Mouse (Mus musculus): ENCODE measurements around the gene Gpr12. TPM values are rescaled to one million over a fixed set of nuclear protein-coding genes. Genes with fewer than 3 reads are reported as not detected.

Gpr12 gene
- polyA plus RNA-seq (2016; fragmentation: Nextera tagmentation; extraction: Ambion mirVana), result 0.22 TPM in 1 of 2 replicates, not detected in the other

DNA sequence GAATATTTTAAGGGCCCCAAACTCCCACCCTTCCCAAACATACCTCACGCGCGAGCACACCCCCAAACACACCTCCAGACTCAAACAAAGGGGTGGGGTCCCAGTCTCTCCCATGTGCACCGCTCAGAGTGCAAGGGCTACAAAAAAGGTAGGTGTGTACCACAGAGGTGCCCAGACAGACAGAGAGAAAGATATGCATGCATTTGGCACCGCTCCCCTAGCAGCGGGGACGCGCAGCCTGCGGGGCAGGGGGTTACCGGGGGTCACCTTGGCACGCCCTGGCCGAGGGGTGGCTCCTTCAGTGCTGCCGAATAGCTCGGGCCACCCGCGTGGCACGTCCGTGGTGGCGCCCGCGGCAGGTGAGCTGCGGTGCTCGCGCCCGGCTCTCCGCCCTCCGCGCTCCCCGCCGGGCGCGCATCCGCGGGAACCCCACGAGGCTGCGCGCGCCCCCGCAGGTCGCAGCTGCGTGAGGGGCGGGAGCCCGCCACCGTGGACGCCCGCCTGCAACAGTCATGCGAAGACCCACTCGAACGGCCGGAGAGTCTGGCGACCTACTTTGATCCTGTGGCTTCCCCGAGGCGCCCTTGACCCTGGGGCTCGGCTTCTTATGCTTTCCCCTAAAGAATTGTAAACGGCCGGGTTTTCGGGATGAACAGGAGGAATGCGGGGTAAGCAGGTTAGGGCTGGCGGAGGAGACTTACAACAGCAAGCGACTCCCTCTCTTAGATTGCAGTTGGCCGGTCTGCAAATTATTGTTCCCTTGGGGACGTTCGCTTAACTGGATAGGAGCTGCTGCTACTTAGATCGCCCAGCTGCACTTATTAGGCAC is at the start of gene Gpr12:
Gene Gpr12, minus strand, starts transcription at position 762 of the 829 bp plus-strand sequence.
- peak; percentile 56 for DNase-seq (ENCODE audit: low spot score)
- no peaks in the 10 kb centered on the region for H3K36me3 ChIP-seq (replicated peaks)
- under 1% methylated on average over 64 of the region's 64 CpGs for WGBS
- H3K4me1 ChIP-seq, result peaks cover 21% of the 10 kb centered on the region
- peak within 1 kb of the TSS; percentile 45; the same call in 1 of the 2 replicates for H3K27ac ChIP-seq (replicated peaks)
- peak within 1 kb of the TSS; percentile 70 for H3K4me3 ChIP-seq
- peaks cover 70% of the 10 kb centered on the region for H3K27me3 ChIP-seq (replicated peaks; ENCODE audit: low read depth, poor library complexity, severe bottlenecking)
- no peaks in the 10 kb centered on the region for H3K9me3 ChIP-seq

DNA sequence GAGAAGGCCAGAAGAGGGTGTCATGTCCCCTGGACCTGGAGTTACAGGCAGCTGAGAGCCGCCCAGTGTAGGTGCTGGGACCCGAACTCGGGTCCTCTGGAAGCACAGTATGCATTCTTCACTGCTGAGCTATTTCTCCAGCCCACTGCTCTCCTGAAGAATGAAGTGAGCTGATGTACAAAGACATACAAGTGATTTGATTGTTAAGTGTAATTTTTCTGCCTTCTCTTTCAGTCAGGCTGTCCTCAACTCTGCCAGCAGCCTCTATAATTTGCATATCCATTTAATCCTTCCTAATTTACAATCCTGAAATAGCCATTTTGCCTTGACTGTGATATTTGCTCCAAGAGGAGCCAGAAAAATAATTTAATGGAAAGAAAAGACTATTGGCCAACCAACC is 46.6 kb upstream of the Gpr12 start:
- Histone ChIP-seq H3K4me1 (no peaks in the 10 kb centered on the region), H3K27me3 (replicated peaks; ENCODE audit: low read depth, poor library complexity, severe bottlenecking) (no peaks in the 10 kb centered on the region), H3K4me3 (no peak overlapping the region), H3K27ac (replicated peaks) (no peak overlapping the region), H3K36me3 (replicated peaks) (no peaks in the 10 kb centered on the region), H3K9me3 (no peaks in the 10 kb centered on the region)
- DNase-seq (ENCODE audit: low spot score), result no peak
- 67% methylated on average over 3 of the region's 3 CpGs for WGBS

DNA sequence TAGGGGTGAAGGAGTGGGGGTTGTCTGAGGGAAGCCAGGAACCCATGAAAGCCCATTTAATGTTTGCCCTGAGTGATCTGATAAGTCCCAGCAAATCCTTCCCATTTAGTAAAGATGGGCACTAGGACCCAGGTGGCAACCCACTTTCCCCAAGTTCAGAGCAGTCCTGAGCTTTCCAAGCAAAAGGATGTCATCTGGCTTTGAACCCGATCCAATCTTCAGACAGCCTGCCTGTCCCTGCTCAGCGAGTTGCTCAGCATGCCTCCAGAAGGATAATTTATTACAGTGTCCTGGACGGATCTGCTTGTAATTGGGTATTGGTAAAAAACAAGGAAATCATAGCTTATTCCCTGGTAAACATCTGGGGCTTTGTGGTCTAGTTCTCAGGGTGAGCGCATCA is 45.9 kb upstream of the Gpr12 start:
- no peak overlapping the region for H3K27ac ChIP-seq (replicated peaks)
- H3K36me3 ChIP-seq (replicated peaks), result no peaks in the 10 kb centered on the region
- H3K4me3 ChIP-seq, result no peak overlapping the region
- no peak for DNase-seq (ENCODE audit: low spot score)
- 55% methylated on average over 4 of the region's 4 CpGs for WGBS
- H3K27me3 ChIP-seq (replicated peaks; ENCODE audit: low read depth, poor library complexity, severe bottlenecking), result no peaks in the 10 kb centered on the region
- H3K4me1 ChIP-seq, result no peaks in the 10 kb centered on the region
- no peaks in the 10 kb centered on the region for H3K9me3 ChIP-seq

DNA sequence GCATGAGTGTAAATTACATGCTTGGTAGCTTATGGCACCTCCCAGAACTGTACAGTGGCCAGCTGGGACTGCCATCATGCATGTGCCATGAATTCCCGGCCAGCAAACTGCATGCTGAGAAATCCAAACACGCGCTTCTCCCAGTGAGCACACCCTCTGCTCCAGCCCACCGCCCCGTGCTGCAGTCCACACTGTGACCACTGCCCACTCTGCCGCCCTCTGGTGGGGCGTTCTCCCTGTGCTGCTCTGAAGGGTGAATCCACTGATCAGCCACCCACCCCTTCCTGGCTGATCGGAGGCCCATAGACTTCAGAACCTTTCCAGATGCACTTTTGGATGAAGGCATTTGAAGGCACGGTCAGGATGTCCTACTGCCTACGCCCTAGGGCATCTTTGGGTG is 44.6 kb upstream of the Gpr12 start:
- no peak overlapping the region for H3K4me3 ChIP-seq
- H3K9me3 ChIP-seq, result no peaks in the 10 kb centered on the region
- no peaks in the 10 kb centered on the region for H3K4me1 ChIP-seq
- H3K36me3 ChIP-seq (replicated peaks), result no peaks in the 10 kb centered on the region
- H3K27me3 ChIP-seq (replicated peaks; ENCODE audit: low read depth, poor library complexity, severe bottlenecking), result no peaks in the 10 kb centered on the region
- WGBS, result 79% methylated on average over 10 of the region's 10 CpGs
- DNase-seq (ENCODE audit: low spot score), result no peak
- no peak overlapping the region for H3K27ac ChIP-seq (replicated peaks)

DNA sequence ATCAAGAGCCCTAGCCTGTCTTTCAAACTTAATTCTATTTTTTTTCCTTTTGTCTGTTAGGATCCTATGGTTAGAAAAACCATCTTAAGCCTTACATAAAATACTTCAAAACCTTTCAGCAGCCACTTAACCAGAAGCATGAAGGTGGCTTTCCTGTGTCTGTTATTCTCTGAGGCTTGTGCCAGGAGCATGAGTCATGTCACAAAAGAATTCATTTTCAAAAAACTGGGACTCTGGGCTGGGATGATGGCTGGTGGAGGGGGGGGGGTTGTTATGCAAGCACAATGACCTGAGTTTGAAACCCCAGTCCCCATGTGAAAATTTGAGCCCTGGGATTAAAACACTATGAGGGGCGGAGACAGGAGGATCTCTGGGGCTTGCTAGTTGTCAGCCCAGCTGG is 43.8 kb upstream of the Gpr12 start:
- WGBS, result 81% methylated on average over 1 of the region's 1 CpGs

DNA sequence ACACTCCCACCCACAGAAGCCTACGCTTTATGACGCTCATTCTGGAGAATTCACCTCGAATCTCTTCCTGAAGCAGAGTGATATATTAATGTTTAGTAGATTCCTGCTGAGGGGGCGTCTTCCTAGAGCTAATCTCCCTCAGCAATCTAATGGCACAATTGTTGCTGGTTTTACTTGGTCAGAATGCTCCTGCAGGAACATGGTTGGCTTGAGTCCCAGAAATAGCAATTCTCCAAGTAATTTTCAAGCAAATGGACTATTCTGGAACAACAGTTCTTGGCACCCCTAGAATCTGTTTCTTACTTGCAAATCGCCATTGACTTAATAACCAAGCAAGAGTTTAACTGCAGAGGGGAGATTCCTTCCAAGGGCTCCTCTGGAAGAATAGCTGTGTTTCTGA is 42.9 kb upstream of the Gpr12 start:
- H3K9me3 ChIP-seq, result no peaks in the 10 kb centered on the region
- H3K27me3 ChIP-seq (replicated peaks; ENCODE audit: low read depth, poor library complexity, severe bottlenecking), result no peaks in the 10 kb centered on the region
- WGBS, result 80% methylated on average over 5 of the region's 5 CpGs
- H3K36me3 ChIP-seq (replicated peaks), result no peaks in the 10 kb centered on the region
- no peak overlapping the region for H3K4me3 ChIP-seq
- no peak overlapping the region for H3K27ac ChIP-seq (replicated peaks)
- H3K4me1 ChIP-seq, result no peaks in the 10 kb centered on the region
- DNase-seq (ENCODE audit: low spot score), result no peak

More for the DNA sequence above, 43.8 kb upstream of the Gpr12 start:
- Histone ChIP-seq H3K4me3 (no peak overlapping the region), H3K27me3 (replicated peaks; ENCODE audit: low read depth, poor library complexity, severe bottlenecking) (no peaks in the 10 kb centered on the region), H3K9me3 (no peaks in the 10 kb centered on the region), H3K27ac (replicated peaks) (no peak overlapping the region), H3K4me1 (no peaks in the 10 kb centered on the region), H3K36me3 (replicated peaks) (no peaks in the 10 kb centered on the region)
- DNase-seq (ENCODE audit: low spot score), result no peak

DNA sequence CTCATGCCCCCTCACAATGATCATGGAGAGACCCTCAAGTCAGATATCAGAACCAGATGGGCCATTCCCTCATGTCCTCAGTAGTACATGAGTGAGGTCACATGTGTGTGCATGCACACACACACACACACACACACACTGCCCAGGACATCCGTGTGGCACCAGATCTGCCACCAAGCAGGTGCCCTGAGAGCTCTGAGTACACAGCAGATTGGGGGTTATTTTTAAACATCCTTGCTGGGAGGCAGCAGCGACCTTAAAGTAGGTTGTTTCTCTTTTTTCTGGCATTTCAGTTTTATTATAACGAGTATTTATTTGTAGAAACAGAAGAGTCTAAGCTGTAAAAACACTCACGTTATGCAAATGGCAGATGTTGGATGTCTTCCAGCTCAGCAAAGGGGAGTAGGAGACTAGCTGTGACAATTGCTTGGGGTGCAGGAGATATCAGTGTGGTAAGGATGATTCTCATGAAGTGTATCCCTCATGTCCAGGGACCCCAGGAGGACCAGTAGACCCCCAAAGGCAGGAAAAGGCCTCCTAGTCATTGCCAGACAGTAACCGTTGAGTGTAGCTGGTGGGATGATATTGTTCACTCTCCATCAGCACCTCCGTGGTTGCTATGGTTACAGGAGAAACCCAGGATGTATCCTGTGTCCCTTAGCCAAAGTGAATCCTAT is 40.7 kb upstream of the Gpr12 start:
- Histone ChIP-seq H3K27ac (replicated peaks) (no peak overlapping the region), H3K4me1 (no peaks in the 10 kb centered on the region), H3K4me3 (no peak overlapping the region), H3K36me3 (replicated peaks) (no peaks in the 10 kb centered on the region), H3K27me3 (replicated peaks; ENCODE audit: low read depth, poor library complexity, severe bottlenecking) (no peaks in the 10 kb centered on the region), H3K9me3 (no peaks in the 10 kb centered on the region)
- 80% methylated on average over 6 of the region's 6 CpGs for whole genome bisulfite sequencing
- no peak for DNase-seq (ENCODE audit: low spot score)

DNA sequence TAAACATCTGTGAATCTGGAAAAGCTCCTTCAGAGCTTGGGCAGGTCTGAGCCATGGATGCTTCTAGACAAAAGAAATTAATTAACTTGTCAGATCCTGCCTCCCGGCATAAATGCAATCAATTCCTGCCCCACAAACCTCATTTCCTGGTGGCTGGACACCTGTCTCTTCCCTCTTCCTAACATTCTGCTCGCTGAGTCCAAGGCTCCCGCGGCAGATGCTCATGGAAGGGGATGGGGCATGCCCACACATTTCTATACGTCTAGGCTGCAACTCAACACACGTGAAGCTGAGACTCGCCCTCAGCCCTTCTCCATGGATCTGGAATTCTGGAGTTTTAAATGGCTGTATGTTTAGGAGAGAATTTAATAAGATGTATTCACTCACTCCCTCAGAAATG is 26.8 kb upstream of the Gpr12 start:
- no peak overlapping the region for H3K4me3 ChIP-seq
- no peaks in the 10 kb centered on the region for H3K9me3 ChIP-seq
- H3K4me1 ChIP-seq, result peaks cover 32% of the 10 kb centered on the region
- WGBS, result 65% methylated on average over 7 of the region's 7 CpGs
- no peaks in the 10 kb centered on the region for H3K27me3 ChIP-seq (replicated peaks; ENCODE audit: low read depth, poor library complexity, severe bottlenecking)
- no peaks in the 10 kb centered on the region for H3K36me3 ChIP-seq (replicated peaks)
- no peak overlapping the region for H3K27ac ChIP-seq (replicated peaks)
- no peak for DNase-seq (ENCODE audit: low spot score)

DNA sequence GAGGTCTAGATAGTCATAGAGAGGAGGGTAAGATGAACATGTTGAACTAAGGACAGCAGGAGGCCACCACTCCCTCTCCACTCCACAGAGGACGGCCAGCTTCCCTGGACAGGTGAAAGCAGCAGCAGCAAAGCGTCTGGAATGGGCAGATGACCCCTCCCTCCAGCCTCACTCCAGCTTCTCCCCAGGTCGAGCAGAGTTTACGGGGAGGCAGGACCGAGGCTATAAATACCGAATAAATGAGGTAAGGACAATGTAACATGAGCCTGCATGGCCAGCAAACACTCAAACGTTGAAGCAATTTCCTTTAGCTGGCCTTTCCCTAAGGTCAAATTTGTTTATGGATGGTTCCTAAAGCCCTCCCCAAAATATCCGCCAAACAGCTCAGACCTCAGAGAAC is 26.0 kb upstream of the Gpr12 start:
- Histone ChIP-seq H3K9me3 (no peaks in the 10 kb centered on the region), H3K4me3 (no peak overlapping the region), H3K27ac (replicated peaks) (peak overlapping the region; percentile 20), H3K27me3 (replicated peaks; ENCODE audit: low read depth, poor library complexity, severe bottlenecking) (no peaks in the 10 kb centered on the region), H3K4me1 (peaks cover 32% of the 10 kb centered on the region), H3K36me3 (replicated peaks) (no peaks in the 10 kb centered on the region)
- peak; percentile 29 for DNase-seq (ENCODE audit: low spot score)
- WGBS, result 30% methylated on average over 8 of the region's 8 CpGs

DNA sequence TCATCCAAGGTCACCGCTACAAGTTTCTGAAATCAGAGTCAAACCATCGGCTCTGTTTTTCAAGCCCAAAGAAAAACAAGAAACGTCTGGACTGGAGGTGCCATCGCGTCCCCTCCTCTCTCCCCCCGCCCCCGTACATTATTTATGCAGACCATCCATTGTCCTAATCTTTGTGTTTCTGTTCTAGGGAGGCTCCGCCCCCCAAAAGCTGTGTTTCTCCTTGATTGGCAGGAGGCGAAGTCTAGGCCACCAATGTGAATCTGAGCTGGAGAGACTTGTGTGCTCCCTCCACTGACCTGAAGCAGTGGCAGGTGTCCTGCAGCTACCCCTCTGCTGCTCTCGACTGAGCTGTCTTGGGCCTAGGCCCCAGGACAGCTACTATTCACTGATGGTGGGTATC is 24.6 kb upstream of the Gpr12 start:
- Histone ChIP-seq H3K4me3 (no peak overlapping the region), H3K27ac (replicated peaks) (no peak overlapping the region), H3K36me3 (replicated peaks) (no peaks in the 10 kb centered on the region), H3K27me3 (replicated peaks; ENCODE audit: low read depth, poor library complexity, severe bottlenecking) (no peaks in the 10 kb centered on the region), H3K9me3 (no peaks in the 10 kb centered on the region), H3K4me1 (peaks cover 32% of the 10 kb centered on the region)
- DNase-seq (ENCODE audit: low spot score), result peak; percentile 28
- WGBS, result 47% methylated on average over 10 of the region's 10 CpGs

DNA sequence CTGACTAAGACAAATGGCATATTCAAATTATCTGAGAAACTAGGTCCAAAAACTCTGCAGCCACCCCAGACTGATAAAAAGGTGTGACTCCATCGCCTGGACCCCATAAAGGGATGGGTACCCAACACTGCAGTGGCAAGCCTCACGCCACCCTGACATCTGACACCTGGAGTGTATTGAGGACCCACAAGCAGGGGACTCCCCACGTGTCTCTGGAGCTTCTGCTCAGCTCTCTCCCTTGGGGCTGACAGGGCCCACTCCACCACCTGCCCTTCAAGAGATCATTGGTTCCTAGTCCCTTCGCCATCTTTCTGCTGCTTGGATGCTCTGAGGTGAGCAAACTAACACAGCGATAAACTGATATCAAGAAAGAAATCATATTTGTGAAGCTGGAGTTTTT is 22.8 kb upstream of the Gpr12 start:
- Histone ChIP-seq H3K27ac (replicated peaks) (no peak overlapping the region), H3K4me1 (peaks cover 32% of the 10 kb centered on the region), H3K27me3 (replicated peaks; ENCODE audit: low read depth, poor library complexity, severe bottlenecking) (no peaks in the 10 kb centered on the region), H3K9me3 (no peaks in the 10 kb centered on the region), H3K36me3 (replicated peaks) (no peaks in the 10 kb centered on the region), H3K4me3 (no peak overlapping the region)
- DNase-seq (ENCODE audit: low spot score), result no peak
- WGBS, result 78% methylated on average over 5 of the region's 5 CpGs

DNA sequence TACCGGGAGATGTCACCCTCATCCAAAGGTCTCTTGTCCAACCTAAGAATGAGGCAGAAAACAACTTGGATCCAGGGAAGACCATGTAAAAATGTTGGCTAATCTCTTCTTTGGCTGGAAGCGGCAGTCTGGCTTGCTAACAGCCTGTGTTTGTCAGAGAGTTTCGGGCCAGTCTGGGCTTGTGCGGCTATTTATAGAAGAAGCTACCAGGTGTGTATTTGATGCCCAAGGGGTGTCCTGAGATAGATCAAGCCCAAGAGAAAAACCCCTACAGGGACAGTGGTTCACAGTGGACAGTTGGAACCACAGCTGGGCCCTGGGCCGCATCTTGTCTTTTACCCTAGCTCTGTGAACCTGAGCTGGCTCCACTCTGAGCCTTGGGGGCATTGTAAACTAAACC is 21.9 kb upstream of the Gpr12 start:
- 92% methylated on average over 5 of the region's 5 CpGs for WGBS
- Histone ChIP-seq H3K27me3 (replicated peaks; ENCODE audit: low read depth, poor library complexity, severe bottlenecking) (no peaks in the 10 kb centered on the region), H3K27ac (replicated peaks) (no peak overlapping the region), H3K4me3 (no peak overlapping the region), H3K36me3 (replicated peaks) (no peaks in the 10 kb centered on the region), H3K9me3 (no peaks in the 10 kb centered on the region), H3K4me1 (peaks cover 32% of the 10 kb centered on the region)
- DNase-seq (ENCODE audit: low spot score), result no peak

DNA sequence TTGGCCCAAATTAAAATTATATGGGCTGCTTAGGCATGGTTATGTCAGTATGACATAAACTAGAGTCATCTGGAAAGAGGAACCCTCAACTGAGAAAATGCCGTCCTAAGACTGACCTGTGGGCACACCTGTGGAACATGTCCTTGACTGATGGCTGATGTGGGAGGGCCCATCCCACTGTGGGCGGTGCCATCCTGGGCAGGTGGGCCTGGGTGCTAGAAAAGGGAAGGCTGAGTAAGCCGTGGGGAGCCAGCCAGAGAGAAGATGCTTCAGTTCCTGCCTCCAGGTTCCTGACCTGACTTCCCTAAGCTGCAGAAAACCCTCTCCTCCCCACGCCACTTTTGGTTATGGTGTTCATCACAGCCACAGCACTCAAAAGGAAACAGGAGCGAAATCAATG is 21.2 kb upstream of the Gpr12 start:
- Histone ChIP-seq H3K9me3 (0 out of 2 replicates have a peak, but pooled peaks cover 5% of the 10 kb centered on the region), H3K27me3 (replicated peaks; ENCODE audit: low read depth, poor library complexity, severe bottlenecking) (no peaks in the 10 kb centered on the region), H3K36me3 (replicated peaks) (no peaks in the 10 kb centered on the region), H3K27ac (replicated peaks) (no peak overlapping the region), H3K4me3 (no peak overlapping the region), H3K4me1 (peaks cover 25% of the 10 kb centered on the region)
- no peak for DNase-seq (ENCODE audit: low spot score)
- 84% methylated on average over 5 of the region's 5 CpGs for WGBS
